In the genomic region with DNA sequence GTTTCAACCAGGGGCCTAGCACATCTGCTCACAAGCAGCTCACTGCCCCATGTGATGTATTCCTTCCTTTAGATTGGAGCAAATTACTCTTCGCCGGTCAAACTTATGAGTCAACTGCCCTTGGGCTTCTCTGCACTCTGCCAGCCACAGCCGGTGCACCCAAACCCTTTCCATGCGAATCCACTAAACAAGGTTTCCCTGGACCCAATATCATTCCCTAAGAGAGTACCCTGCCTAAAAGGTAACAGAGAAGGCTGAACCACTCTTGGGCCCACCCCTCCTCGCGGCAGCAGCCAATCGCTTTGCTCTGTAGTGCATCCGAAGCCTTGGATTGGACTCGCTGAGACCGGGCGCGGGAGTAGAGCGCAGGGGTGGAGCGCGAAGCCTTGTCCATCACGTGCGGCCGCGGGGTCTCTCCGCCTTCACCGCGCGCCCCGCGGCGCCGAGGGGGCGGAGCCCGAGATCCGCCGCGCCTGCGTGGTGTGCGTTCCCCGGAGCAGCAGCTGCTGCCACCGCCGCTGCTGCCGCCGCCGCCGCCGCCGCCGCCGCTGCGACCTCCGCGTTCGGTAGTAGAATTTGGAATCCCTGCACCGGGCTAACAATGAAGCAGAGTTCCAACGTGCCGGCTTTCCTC, we compare ENCODE assay signal across 7 mouse cellular contexts. TPM values are rescaled to one million over a fixed set of nuclear protein-coding genes. Genes with fewer than 3 reads are reported as not detected.
DNase-seq lines count a peak whose midpoint lies in the region; ATAC-seq lines count a peak whose summit lies in the region.

Hsf2 (plus strand) TSS at position 478 of the 634 bp plus-strand sequence.

- H3K4me3 ChIP-seq in embryonic facial prominence, embryonic 11.5 days (ENCODE audit: low read depth, low read length) = peak within 1 kb of the TSS; percentile 86
- H3K4me3 ChIP-seq in limb, embryonic 10.5 days = peak within 1 kb of the TSS; percentile 89
- H3K4me3 ChIP-seq in midbrain, embryonic 13.5 days (replicated peaks) = peak within 1 kb of the TSS; percentile 96

- ATAC-seq in embryonic facial prominence, embryonic 11.5 days (replicated peaks; ENCODE audit: insufficient number of reproducible peaks, low FRiP score, low TSS enrichment, low read depth) = peak; percentile 100
- ATAC-seq in granulocyte monocyte progenitor cell, adult 5-6 weeks (replicated peaks; ENCODE audit: poor library complexity, severe bottlenecking) = peak; percentile 97
- peak; percentile 100 for ATAC-seq in midbrain, embryonic 13.5 days

- WGBS in embryonic facial prominence, embryonic 11.5 days = 1% methylated on average over 52 of the region's 52 CpGs
- 1% methylated on average over 46 of the region's 52 CpGs for WGBS in limb, embryonic 10.5 days
- WGBS in midbrain, embryonic 13.5 days = 1% methylated on average over 50 of the region's 52 CpGs

- peak; percentile 98 for DNase-seq in adrenal gland, postnatal 14 days
- DNase-seq in embryonic facial prominence, embryonic 11.5 days (ENCODE audit: low spot score) = peak; percentile 97
- peak; percentile 97 for DNase-seq in kidney, adult 11 months
- DNase-seq in limb, embryonic 10.5 days (ENCODE audit: low spot score) = peak; percentile 95
- peak; percentile 84 for DNase-seq in spleen, adult 12 weeks (ENCODE audit: low spot score)

- H3K9ac ChIP-seq in embryonic facial prominence, embryonic 11.5 days (replicated peaks; ENCODE audit: low read length) = peak within 1 kb of the TSS; percentile 95
- peak within 1 kb of the TSS; percentile 95 for H3K9ac ChIP-seq in midbrain, embryonic 13.5 days (replicated peaks)

- H3K36me3 ChIP-seq in embryonic facial prominence, embryonic 11.5 days (replicated peaks; ENCODE audit: control insufficient read depth, insufficient read depth, low read depth, low read length) = no peaks in the 10 kb centered on the region
- peaks cover 7% of the 10 kb centered on the region for H3K36me3 ChIP-seq in limb, embryonic 10.5 days
- 0 out of 2 replicates have a peak, but pooled peaks cover 3% of the 10 kb centered on the region for H3K36me3 ChIP-seq in midbrain, embryonic 13.5 days

- no peaks in the 10 kb centered on the region for H3K27me3 ChIP-seq in embryonic facial prominence, embryonic 11.5 days (ENCODE audit: control insufficient read depth, insufficient read depth, low read length)
- H3K27me3 ChIP-seq in limb, embryonic 10.5 days (ENCODE audit: low read depth, poor library complexity, severe bottlenecking) = no peaks in the 10 kb centered on the region
- H3K27me3 ChIP-seq in midbrain, embryonic 13.5 days = no peaks in the 10 kb centered on the region

- peak within 1 kb of the TSS; percentile 96 for H3K27ac ChIP-seq in embryonic facial prominence, embryonic 11.5 days (replicated peaks; ENCODE audit: low read depth, low read length)
- H3K27ac ChIP-seq in limb, embryonic 10.5 days = peak within 1 kb of the TSS; percentile 98
- H3K27ac ChIP-seq in midbrain, embryonic 13.5 days = peak within 1 kb of the TSS; percentile 99

- peak within 1 kb of the TSS; percentile 47 for H3K4me2 ChIP-seq in embryonic facial prominence, embryonic 11.5 days (ENCODE audit: low read depth, low read length)
- peak within 1 kb of the TSS; percentile 72 for H3K4me2 ChIP-seq in midbrain, embryonic 13.5 days (replicated peaks)

- no peaks in the 10 kb centered on the region for H3K4me1 ChIP-seq in embryonic facial prominence, embryonic 11.5 days (ENCODE audit: control insufficient read depth, insufficient read depth, low read length)
- peaks cover 14% of the 10 kb centered on the region for H3K4me1 ChIP-seq in limb, embryonic 10.5 days
- peaks cover 31% of the 10 kb centered on the region for H3K4me1 ChIP-seq in midbrain, embryonic 13.5 days (replicated peaks)

- H3K9me3 ChIP-seq in embryonic facial prominence, embryonic 11.5 days (replicated peaks; ENCODE audit: control insufficient read depth, low read length) = no peaks in the 10 kb centered on the region
- no peaks in the 10 kb centered on the region for H3K9me3 ChIP-seq in limb, embryonic 10.5 days (replicated peaks)
- no peaks in the 10 kb centered on the region for H3K9me3 ChIP-seq in midbrain, embryonic 13.5 days

RNA-seq across cellular contexts. Expression of gene Hsf2, which starts in this region (rescaled TPM):
- total RNA-seq in adrenal gland, postnatal 14 days (2021) = 15.4 and 16.1 TPM in 2 replicates
- 44.3 and 53.0 TPM in 2 replicates for polyA plus RNA-seq in embryonic facial prominence, embryonic 11.5 days (2014; fragmentation: Nextera tagmentation; extraction: Ambion mirVana)
- total RNA-seq in granulocyte monocyte progenitor cell, adult 5-6 weeks (2014; fragmentation: Nextera tagmentation) = 12.5 and 15.0 TPM in 2 replicates
- 22.1 and 30.4 TPM in 2 replicates for total RNA-seq in granulocyte monocyte progenitor cell, adult 5-6 weeks (2017)
- polyA plus RNA-seq in limb, embryonic 10.5 days (2016; fragmentation: Nextera tagmentation; extraction: Ambion mirVana) = 35.9 and 43.4 TPM in 2 replicates
- 86.4 and 100 TPM in 2 replicates for polyA plus RNA-seq in midbrain, embryonic 13.5 days (2015; fragmentation: Nextera tagmentation; extraction: Ambion mirVana)

Comparison
In these comparisons a context has a peak if more than half of its experiments do, and no peak if none do; other contexts are left out.
1. Peak in every context shown above with its lines: DNase-seq, ATAC-seq, H3K4me3 ChIP-seq and H3K27ac ChIP-seq.